Mouse (Mus musculus) 3134 (cell line): ENCODE results near the gene Il16.
"Not testable (repeated sequence)": the region's sequence is repeated elsewhere in the genome, so short reads cannot be mapped to it uniquely, and the experiment has no call there.

Experiments
- DNase-seq: peaks from one replicate; pipeline ENCODE4 v3.0.0-alpha.2; 2011; ENCODE audit warnings: low spot score; ENCODE audit not compliant: insufficient read length; ENCODE audit errors: extremely low read depth

Il16 gene

GRCm38 (mm10) chr7:83736341-83737115 is 9.0 kb downstream of the Il16 start:
- DNase-seq, result no peak

GRCm38 (mm10) chr7:83735108-83735781 is 10.3 kb downstream of the Il16 start:
- DNase-seq, result no peak

- no peak for DNase-seq
Measured at GRCm38 (mm10) chr7:83734671-83735082, 10.8 kb downstream of the Il16 start.

- DNase-seq, result no peak
Measured at GRCm38 (mm10) chr7:83734246-83734645, 11.3 kb downstream of the Il16 start.

GRCm38 (mm10) chr7:83732781-83733180 is 12.7 kb downstream of the Il16 start:
- no peak for DNase-seq

- DNase-seq, result no peak
Measured at GRCm38 (mm10) chr7:83731961-83732666, 13.4 kb downstream of the Il16 start.

GRCm38 (mm10) chr7:83731297-83731696 is 14.2 kb downstream of the Il16 start:
- DNase-seq, result peak; percentile 48

GRCm38 (mm10) chr7:83726936-83727632 is 18.4 kb downstream of the Il16 start:
- DNase-seq, result no peak

GRCm38 (mm10) chr7:83725801-83726200 is 19.7 kb downstream of the Il16 start:
- no peak for DNase-seq

- no peak for DNase-seq
Measured at GRCm38 (mm10) chr7:83724541-83724940, 21.0 kb downstream of the Il16 start.

GRCm38 (mm10) chr7:83723954-83724353 is 21.6 kb downstream of the Il16 start:
- DNase-seq, result no peak

- no peak for DNase-seq
Measured at GRCm38 (mm10) chr7:83723221-83723620, 22.3 kb downstream of the Il16 start.

GRCm38 (mm10) chr7:83722485-83722884 is 23.0 kb downstream of the Il16 start:
- no peak for DNase-seq

- no peak for DNase-seq
Measured at GRCm38 (mm10) chr7:83720231-83720630, 25.3 kb downstream of the Il16 start.

- DNase-seq, result peak; percentile 88
Measured at GRCm38 (mm10) chr7:83717021-83717725, 28.4 kb downstream of the Il16 start.

- DNase-seq, result no peak
Measured at GRCm38 (mm10) chr7:83713639-83714038, 31.9 kb downstream of the Il16 start.

GRCm38 (mm10) chr7:83711676-83712259 is 33.8 kb downstream of the Il16 start:
- not testable (repeated sequence) for DNase-seq

GRCm38 (mm10) chr7:83703046-83703775 is 42.3 kb downstream of the Il16 start:
- DNase-seq, result no peak

GRCm38 (mm10) chr7:83699066-83699745 is 46.3 kb downstream of the Il16 start:
- no peak for DNase-seq
